Mouse (Mus musculus) midbrain, embryonic 10.5 days (tissue): ENCODE measurements around the gene Gbp3. TPM values are rescaled to one million over a fixed set of nuclear protein-coding genes. Genes with fewer than 3 reads are reported as not detected.
A peak's percentile ranks its signal among the peaks of the same experiment; 100 is the strongest.
"Not testable (repeated sequence)": the region's sequence is repeated elsewhere in the genome, so short reads cannot be mapped to it uniquely, and the experiment has no call there.

ENCODE experiments used
- DNase-seq: peaks from one replicate; pipeline ENCODE4 v3.0.0-alpha.2; 2017; ENCODE audit warnings: low spot score
- H3K27ac ChIP-seq: fragments of 300-500 bp; sonication (generic); replicated peaks from 2 replicates; pipeline ENCODE4 v1.5.1; 2016; ENCODE audit warnings: mild to moderate bottlenecking
- H3K27me3 ChIP-seq: fragments of 300-500 bp; sonication (generic); 2 replicates; pipeline ENCODE4 v1.6.1; 2016; ENCODE audit warnings: low read depth, mild to moderate bottlenecking; ENCODE audit not compliant: poor library complexity, severe bottlenecking
- H3K36me3 ChIP-seq: fragments of 300-500 bp; sonication (generic); 2 replicates; pipeline ENCODE4 v1.6.1; 2016; ENCODE audit warnings: mild to moderate bottlenecking, moderate library complexity
- H3K4me1 ChIP-seq: fragments of 300-500 bp; sonication (generic); 2 replicates; pipeline ENCODE4 v1.6.1; 2016
- H3K4me3 ChIP-seq: fragments of 300-500 bp; sonication (generic); 2 replicates; pipeline ENCODE4 v1.5.1; 2016; ENCODE audit warnings: mild to moderate bottlenecking, moderate library complexity
- H3K9me3 ChIP-seq: fragments of 300-500 bp; sonication (generic); replicated peaks from 2 replicates; pipeline ENCODE4 v1.6.1; 2016; ENCODE audit warnings: mild to moderate bottlenecking
- WGBS: fragments of 180-500 bp; shearing (Covaris S2); methylation state at CpG from one replicate; pipeline ENCODE4 v1.1.7; 2016; 5-methylcytosine and 5-hydroxymethylcytosine counted together
- polyA plus RNA-seq: library from polyadenylated mRNA; unstranded; fragments of >200 nt; fragmentation: Nextera tagmentation; extraction: Ambion mirVana; gene quantifications from 2 replicates; pipeline ENCODE4 v1.2.1, GENCODE M21; 2016

The Gbp3 gene
- polyA plus RNA-seq, 1 experiment from 2014 or later = 0.43 TPM

- peaks cover 8% of the 10 kb centered on the region for H3K4me1 ChIP-seq
- H3K9me3 ChIP-seq = no peaks in the 10 kb centered on the region
- no peaks in the 10 kb centered on the region for H3K36me3 ChIP-seq
- H3K27me3 ChIP-seq = no peaks in the 10 kb centered on the region
- peak overlapping the region; percentile 41 for H3K4me3 ChIP-seq
- H3K27ac ChIP-seq = no peak overlapping the region
- DNase-seq = peak; percentile 84
- WGBS = 25% methylated on average over 12 of the region's 12 CpGs
Observed at GRCm38 (mm10) chr3:142560296-142560948, 596 bp downstream of the Gbp3 start.

- peaks cover 8% of the 10 kb centered on the region for H3K4me1 ChIP-seq
- H3K4me3 ChIP-seq = no peak overlapping the region
- H3K36me3 ChIP-seq = no peaks in the 10 kb centered on the region
- H3K9me3 ChIP-seq = no peaks in the 10 kb centered on the region
- no peak overlapping the region for H3K27ac ChIP-seq
- H3K27me3 ChIP-seq = no peaks in the 10 kb centered on the region
- no peak for DNase-seq
- WGBS = 88% methylated on average over 14 of the region's 14 CpGs
Observed at GRCm38 (mm10) chr3:142561045-142561646, 1.3 kb downstream of the Gbp3 start.

- Histone ChIP-seq H3K9me3 (no peaks in the 10 kb centered on the region), H3K4me3 (no peak overlapping the region), H3K27me3 (no peaks in the 10 kb centered on the region), H3K27ac (no peak overlapping the region), H3K36me3 (no peaks in the 10 kb centered on the region), H3K4me1 (peaks cover 8% of the 10 kb centered on the region)
- DNase-seq = no peak
- WGBS = 83% methylated on average over 7 of the region's 7 CpGs
Observed at GRCm38 (mm10) chr3:142561666-142562065, 1.8 kb downstream of the Gbp3 start.

GRCm38 (mm10) chr3:142567490-142567889 is 7.7 kb downstream of the Gbp3 start:
- not testable (repeated sequence) for H3K9me3 ChIP-seq, H3K4me1 ChIP-seq, H3K27ac ChIP-seq, H3K4me3 ChIP-seq, H3K36me3 ChIP-seq, DNase-seq, H3K27me3 ChIP-seq
- WGBS = 81% methylated on average over 5 of the region's 5 CpGs

- Histone ChIP-seq H3K4me3 (no peak overlapping the region), H3K27me3 (no peaks in the 10 kb centered on the region), H3K27ac (no peak overlapping the region), H3K36me3 (no peaks in the 10 kb centered on the region), H3K9me3 (no peaks in the 10 kb centered on the region), H3K4me1 (no peaks in the 10 kb centered on the region)
- 92% methylated on average over 4 of the region's 4 CpGs for WGBS
- no peak for DNase-seq
Observed at GRCm38 (mm10) chr3:142570738-142571137, 10.9 kb downstream of the Gbp3 start.

GRCm38 (mm10) chr3:142577108-142577507 is 17.3 kb downstream of the Gbp3 start:
- Histone ChIP-seq H3K27ac (no peak overlapping the region), H3K27me3 (no peaks in the 10 kb centered on the region), H3K4me3 (no peak overlapping the region), H3K36me3 (no peaks in the 10 kb centered on the region), H3K4me1 (no peaks in the 10 kb centered on the region), H3K9me3 (no peaks in the 10 kb centered on the region)
- no peak for DNase-seq
- 88% methylated on average over 3 of the region's 3 CpGs for WGBS

GRCm38 (mm10) chr3:142578342-142578741 is 18.5 kb downstream of the Gbp3 start:
- 86% methylated on average over 4 of the region's 4 CpGs for WGBS
- no peaks in the 10 kb centered on the region for H3K4me1 ChIP-seq
- no peaks in the 10 kb centered on the region for H3K27me3 ChIP-seq
- no peaks in the 10 kb centered on the region for H3K9me3 ChIP-seq
- DNase-seq = no peak
- no peak overlapping the region for H3K27ac ChIP-seq
- no peak overlapping the region for H3K4me3 ChIP-seq
- no peaks in the 10 kb centered on the region for H3K36me3 ChIP-seq

- H3K4me1 ChIP-seq = no peaks in the 10 kb centered on the region
- no peak overlapping the region for H3K4me3 ChIP-seq
- no peak overlapping the region for H3K27ac ChIP-seq
- H3K36me3 ChIP-seq = no peaks in the 10 kb centered on the region
- no peaks in the 10 kb centered on the region for H3K27me3 ChIP-seq
- no peak for DNase-seq
- no peaks in the 10 kb centered on the region for H3K9me3 ChIP-seq
- WGBS = 84% methylated on average over 4 of the region's 4 CpGs
Observed at GRCm38 (mm10) chr3:142583067-142583466, 23.2 kb downstream of the Gbp3 start.

GRCm38 (mm10) chr3:142587386-142587785 is 27.6 kb downstream of the Gbp3 start:
- no peaks in the 10 kb centered on the region for H3K4me1 ChIP-seq
- DNase-seq = no peak
- H3K4me3 ChIP-seq = no peak overlapping the region
- H3K27ac ChIP-seq = no peak overlapping the region
- H3K36me3 ChIP-seq = no peaks in the 10 kb centered on the region
- H3K9me3 ChIP-seq = no peaks in the 10 kb centered on the region
- no peaks in the 10 kb centered on the region for H3K27me3 ChIP-seq

- Histone ChIP-seq H3K4me1 (no peaks in the 10 kb centered on the region), H3K27ac (no peak overlapping the region), H3K4me3 (no peak overlapping the region), H3K9me3 (no peaks in the 10 kb centered on the region), H3K36me3 (no peaks in the 10 kb centered on the region), H3K27me3 (no peaks in the 10 kb centered on the region)
- WGBS = 88% methylated on average over 2 of the region's 2 CpGs
- no peak for DNase-seq
Observed at GRCm38 (mm10) chr3:142588888-142589287, 29.1 kb downstream of the Gbp3 start.

- Histone ChIP-seq H3K27ac (no peak overlapping the region), H3K9me3 (no peaks in the 10 kb centered on the region), H3K4me3 (no peak overlapping the region), H3K36me3 (no peaks in the 10 kb centered on the region), H3K27me3 (no peaks in the 10 kb centered on the region), H3K4me1 (no peaks in the 10 kb centered on the region)
- DNase-seq = no peak
- 88% methylated on average over 4 of the region's 4 CpGs for WGBS
Observed at GRCm38 (mm10) chr3:142590431-142591067, 30.7 kb downstream of the Gbp3 start.

- H3K9me3 ChIP-seq = no peaks in the 10 kb centered on the region
- no peak within 1 kb of the TSS for H3K4me3 ChIP-seq
- no peaks in the 10 kb centered on the region for H3K27me3 ChIP-seq
- DNase-seq = no peak
- no peak within 1 kb of the TSS for H3K27ac ChIP-seq
- 78% methylated on average over 1 of the region's 1 CpGs for WGBS
- no peaks in the 10 kb centered on the region for H3K36me3 ChIP-seq
- H3K4me1 ChIP-seq = no peaks in the 10 kb centered on the region
Observed at GRCm38 (mm10) chr3:142594547-142594946, 34.7 kb downstream of the Gbp3 start, which contains the start of gene Gbp2b. Gbp2b (plus strand) TSS chr3:142594847.

- no peaks in the 10 kb centered on the region for H3K9me3 ChIP-seq
- no peaks in the 10 kb centered on the region for H3K36me3 ChIP-seq
- WGBS = 84% methylated on average over 3 of the region's 3 CpGs
- H3K27ac ChIP-seq = no peak overlapping the region
- DNase-seq = no peak
- no peaks in the 10 kb centered on the region for H3K27me3 ChIP-seq
- no peak overlapping the region for H3K4me3 ChIP-seq
- H3K4me1 ChIP-seq = no peaks in the 10 kb centered on the region
Observed at GRCm38 (mm10) chr3:142597923-142598322, 38.1 kb downstream of the Gbp3 start.
